Mouse (Mus musculus): ENCODE results near the gene Rrp7a.
A peak's percentile ranks its signal among the peaks of the same experiment; 100 is the strongest.

Rrp7a gene

DNA sequence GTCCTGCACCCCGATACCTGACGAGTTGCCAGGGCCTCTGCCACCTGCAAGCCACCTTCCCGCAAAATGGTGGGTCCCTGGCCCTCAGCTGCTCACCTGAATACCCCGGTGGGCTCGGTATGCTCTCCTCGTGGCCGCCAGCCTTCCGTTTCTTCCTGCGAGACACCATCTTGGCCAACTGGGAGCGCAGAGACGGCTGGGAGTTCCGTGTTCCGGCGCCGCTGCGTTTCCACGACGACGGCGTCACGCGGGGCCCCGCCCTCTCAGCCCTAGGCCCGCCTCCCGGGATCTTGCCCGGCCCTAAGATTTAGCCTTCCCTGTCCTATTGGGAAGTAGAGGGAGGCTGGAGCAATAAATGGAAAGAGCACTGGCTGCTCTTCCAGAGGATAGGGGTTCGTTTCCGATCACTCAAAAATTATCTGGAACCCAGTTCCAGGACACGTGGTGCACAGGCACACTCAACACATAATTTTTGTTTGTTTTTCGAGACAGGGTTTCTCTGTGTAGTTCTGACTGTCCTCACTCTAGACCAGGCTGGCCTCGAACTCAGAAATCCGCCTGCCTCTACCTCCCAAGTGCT lies at the start of gene Rrp7a:
Rrp7a (minus strand) TSS at position 236 of the 580 bp plus-strand sequence.
- DNase-seq (ENCODE audit: low spot score in 2 of 2): peak; percentile 95

DNA sequence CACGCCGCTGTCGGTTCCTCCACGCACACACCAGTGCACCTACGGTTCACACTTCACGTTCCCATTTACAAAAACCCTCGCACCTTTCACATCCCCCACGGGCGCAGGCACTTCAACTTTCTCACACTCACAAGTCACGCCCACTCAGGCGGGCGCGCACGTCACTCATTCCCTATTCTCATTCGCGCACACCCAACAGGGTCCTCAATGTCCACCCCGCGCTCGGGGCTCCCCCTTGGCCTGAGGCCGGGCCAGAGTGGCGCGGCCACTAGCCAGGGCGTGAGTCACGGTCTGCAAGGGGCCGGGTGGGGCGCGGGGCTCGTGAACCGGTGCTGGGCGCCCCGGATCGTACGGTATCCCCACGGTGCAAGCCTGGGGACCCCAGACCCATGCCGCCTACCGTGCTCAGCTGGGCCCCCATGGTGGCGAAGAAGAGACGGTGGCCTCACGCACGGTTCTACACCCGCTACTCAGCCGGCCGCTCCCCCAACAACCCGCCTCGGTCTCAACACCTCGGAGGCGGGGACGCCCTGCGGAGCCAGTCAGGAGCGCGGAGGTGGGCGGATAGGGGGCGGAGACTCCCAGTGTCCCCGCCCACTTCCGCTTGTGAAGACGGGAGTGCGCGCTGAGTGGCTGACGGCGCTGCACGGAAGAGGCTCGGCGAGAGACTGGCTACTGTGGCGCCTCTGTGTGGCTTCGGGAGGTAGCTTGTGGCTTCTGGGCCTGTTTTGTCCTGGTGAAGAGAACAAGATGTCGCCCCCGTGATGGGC lies 49.3 kb upstream of the Rrp7a start:
- peak; percentile 98 for DNase-seq (ENCODE audit: low spot score in 2 of 2)

DNA sequence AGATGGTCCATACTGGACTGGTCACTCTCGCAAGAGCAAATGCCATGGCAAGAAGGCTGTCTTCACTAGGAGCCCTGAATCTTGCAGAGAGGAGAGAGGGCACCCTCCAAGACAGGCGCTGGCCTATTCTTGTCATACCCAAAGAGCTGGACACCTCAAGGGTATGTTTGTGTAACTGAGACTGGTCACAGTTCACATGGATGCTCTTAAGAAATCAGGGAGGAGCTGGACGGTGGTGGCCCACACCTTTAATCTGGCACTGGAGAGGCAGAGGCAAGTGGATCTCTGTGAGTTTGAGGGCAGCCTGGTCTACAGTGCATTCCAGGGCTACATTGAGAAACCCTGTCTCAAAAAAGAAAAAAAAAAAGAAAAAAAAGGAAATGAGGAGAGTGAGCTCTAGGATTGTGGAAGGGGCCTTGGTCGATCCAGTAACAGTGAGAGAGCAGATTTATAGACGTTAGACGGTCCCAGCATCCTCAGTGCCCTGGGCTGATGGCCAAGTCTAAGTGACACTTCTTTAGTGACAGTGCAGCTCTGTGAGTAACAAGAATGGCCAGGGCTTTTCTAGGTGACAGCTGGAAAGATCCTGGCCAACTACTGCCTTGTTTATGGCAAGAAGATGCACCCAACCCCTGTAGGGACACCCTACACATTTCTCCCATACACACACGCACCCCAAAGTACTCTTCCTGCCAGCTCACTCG lies 48.5 kb upstream of the Rrp7a start:
- peak in 1 of 2 experiments; percentile 36 for DNase-seq (ENCODE audit: low spot score in 2 of 2)

DNA sequence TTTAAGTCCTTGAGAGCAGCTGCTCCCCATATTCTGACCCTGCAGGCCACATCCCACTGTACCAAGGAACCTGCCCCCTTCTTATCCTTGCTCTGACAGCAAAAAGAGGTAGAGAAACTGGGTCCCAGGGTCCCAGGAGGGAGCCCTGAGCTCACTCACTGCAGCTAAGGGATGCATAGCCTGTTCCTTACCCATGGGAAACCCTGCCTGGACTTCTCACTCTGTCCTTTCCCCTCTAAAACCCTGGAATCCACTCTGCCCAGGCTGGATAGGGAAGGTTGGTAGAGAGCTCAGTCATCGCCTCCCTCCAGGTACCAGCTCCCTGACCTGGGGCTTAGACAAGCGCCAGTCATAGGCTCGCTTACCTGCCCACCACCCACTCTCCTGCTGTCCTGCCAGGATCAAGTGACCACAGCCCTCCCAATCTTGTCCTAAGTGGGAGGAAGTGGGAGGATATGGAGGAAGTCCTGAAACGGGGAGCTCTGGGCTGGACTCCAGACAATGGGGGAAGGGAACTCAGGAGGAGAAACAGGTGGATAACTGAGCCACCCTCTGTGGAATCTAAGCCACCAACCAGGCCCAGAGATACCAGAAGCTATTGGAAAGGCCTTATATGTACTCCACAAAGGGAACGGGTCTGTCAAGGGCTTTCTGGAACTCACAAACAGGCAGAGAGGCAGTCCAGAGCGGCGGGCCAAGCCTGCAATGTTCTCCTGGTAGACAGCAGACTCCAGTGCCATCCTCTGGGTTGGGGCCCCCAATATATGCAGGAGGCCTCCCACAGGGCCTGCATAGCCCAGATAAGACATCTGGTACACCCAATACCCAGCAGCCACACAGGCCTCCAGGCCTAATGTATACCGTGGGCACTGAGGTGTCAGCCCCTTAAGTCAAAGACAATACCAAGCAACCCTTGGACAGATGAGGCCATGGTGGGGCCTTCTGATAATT lies 47.4 kb upstream of the Rrp7a start:
- peak in 1 of 2 experiments; percentile 24 for DNase-seq (ENCODE audit: low spot score in 2 of 2)

DNA sequence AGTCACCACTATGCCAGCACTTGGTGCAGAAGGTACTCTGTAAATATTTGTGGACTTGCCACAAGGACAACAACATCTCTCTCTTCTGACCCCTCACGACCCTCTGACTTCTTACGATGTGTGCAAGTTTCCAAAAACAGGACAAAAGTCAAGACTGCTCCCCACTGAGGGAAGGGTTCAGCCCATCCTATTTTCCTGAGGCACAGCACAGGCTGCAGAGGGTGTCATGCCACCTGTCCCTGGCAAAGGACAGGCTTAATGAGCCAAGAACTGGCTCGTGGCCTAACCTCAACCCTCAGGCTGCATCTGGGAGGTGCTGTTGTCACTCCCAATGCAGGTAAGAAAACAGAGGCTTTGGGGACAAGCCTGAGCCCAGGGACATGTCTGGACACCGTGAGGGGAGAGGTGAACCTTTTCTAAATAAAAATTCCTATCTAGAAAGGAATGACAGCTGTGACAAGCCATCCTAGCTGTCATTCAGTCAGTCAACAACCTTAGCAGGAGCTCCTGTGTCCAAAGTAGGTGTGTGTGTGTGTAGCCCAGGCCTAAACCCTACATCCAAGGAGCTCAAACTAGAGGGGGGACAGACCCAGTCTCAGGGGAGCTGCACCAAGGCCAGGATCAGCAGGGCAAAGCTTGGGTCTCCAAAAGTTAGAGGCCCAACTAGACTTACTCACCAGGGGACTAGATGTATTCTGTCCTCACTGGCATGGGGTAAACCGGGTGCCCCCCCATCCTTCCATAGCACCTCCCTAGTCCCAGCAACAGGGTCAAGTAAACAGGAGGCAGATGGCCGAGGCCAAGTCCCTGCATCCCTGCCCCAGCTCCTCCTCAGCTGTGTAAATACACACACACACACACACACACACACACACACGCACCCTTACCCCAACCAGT lies 46.5 kb upstream of the Rrp7a start:
- peak in 1 of 2 experiments; percentile 21 for DNase-seq (ENCODE audit: low spot score in 2 of 2)

DNA sequence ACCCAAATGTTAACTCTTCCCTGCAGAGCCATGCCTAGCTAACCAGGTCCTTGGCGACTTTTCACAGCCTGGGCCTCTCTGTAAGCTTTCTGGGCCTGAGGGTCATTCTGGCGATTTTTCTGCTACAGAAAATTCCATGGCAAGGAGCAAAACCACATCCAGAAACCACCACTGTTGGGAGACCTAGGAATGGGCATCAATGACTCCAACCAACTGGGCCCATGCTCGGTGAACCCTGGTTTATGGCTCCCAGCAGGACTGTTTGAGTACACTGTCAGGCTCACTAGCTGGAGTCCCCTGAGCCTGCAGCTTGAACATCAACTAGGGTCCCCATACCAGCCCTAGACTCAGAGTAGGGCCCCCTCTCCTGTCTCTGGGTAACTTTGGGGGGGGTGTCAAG lies 45.7 kb upstream of the Rrp7a start:
- peak in 1 of 2 experiments; percentile 18 for DNase-seq (ENCODE audit: low spot score in 2 of 2)

DNA sequence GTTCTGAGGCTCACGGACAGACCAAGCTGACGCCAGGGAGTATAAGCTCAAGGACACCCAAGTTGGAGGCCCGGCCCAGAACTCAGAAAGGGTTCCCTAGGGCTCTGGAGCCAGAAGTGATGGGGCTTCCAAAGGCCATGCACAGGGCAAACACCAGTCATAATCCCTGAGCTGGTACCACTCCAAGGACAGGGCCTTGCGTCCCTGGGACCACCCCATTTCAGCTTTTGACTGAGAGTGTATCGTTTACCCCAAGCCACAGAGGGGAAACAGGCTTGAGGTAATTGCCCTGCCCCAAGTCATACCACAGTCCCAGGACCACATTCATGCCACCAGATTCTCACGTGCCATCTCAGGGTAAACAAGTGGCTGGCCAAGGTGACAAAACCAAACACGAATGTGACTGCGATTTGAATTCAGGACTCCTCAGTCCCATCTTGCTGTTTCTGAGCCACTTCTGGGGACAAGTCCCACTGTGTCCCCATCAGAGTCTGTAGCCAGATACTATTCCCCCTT lies 45.0 kb upstream of the Rrp7a start:
- DNase-seq (ENCODE audit: low spot score in 2 of 2): peak in 1 of 2 experiments; percentile 17

DNA sequence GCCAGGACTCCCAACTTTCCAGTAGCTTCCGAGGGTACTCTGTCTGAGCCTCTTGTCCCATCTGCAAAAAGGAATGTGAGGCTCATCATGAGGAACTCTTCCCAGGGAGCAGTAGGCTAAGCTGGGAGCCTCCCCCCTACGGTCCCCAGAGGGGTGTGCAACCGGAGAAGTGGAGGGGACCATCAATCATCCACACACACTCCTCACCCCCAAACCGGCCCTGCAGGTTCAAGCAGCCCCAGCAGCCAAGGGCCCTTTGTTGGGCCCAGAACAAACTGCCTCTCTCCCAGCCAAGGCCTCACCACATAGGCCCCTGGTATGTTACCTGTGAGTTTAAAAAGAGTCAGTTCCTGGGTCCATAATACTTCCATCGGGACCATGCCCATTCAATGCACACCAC lies 44.5 kb upstream of the Rrp7a start:
- DNase-seq (ENCODE audit: low spot score in 2 of 2): no peak

DNA sequence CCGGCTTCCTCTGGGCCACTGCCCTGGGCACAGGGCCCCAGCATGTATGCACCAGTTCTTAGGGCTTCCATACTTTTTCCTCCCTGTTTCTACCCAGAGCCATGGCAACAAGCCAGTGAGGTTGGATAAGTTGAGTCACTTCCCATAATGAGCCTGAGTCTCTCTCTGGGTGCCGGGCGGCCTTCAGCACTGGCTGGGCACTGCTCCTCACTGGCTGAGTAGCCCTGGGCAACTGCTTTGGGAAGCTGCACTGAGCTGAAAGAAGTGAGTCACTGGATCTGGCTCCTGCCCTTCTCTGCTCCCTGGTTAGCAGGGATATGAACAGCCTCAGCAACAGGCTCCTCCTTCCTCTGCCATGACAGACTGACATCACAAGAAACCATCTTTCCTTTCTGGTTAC lies 44.0 kb upstream of the Rrp7a start:
- peak; percentile 56 to 61 for DNase-seq (ENCODE audit: low spot score in 2 of 2)

DNA sequence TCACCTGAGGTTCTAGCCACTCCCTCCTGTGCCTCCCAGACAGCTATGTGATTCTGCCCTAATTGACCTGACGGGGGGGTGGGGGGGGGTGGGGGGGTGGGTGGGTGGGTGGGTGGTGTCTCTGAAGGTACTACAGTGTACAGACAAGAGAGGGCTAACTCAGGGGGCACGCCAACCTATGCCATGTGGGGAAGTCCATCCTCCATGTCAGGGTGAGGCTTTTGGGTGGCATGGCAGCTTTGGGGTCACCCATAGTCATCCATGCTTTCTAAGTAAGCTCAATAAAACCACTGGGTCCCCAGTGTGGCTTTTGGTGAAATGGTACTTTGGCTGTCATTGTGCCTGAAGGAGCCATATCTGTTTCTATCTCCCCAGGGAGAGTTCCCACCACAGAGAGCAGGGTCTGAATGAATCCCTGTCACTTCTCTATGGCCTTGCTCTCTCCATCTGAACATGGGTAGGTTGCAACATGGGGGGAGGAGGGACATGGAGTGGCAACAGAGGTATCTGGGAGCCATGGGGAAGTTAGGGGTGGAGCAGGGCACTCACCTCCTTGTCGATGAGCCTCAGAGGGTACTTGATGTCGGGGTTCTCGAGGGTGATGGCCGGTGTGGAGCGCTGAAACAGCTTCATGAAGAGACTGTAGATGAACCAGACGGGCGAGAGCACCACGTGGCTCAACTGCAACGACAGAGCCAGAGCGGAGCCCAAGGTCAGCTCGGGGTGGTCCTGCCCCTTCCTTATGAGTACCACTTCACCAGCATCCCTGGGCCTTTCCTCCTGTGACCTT lies 43.1 kb upstream of the Rrp7a start:
- peak in 1 of 2 experiments; percentile 17 for DNase-seq (ENCODE audit: low spot score in 2 of 2)

DNA sequence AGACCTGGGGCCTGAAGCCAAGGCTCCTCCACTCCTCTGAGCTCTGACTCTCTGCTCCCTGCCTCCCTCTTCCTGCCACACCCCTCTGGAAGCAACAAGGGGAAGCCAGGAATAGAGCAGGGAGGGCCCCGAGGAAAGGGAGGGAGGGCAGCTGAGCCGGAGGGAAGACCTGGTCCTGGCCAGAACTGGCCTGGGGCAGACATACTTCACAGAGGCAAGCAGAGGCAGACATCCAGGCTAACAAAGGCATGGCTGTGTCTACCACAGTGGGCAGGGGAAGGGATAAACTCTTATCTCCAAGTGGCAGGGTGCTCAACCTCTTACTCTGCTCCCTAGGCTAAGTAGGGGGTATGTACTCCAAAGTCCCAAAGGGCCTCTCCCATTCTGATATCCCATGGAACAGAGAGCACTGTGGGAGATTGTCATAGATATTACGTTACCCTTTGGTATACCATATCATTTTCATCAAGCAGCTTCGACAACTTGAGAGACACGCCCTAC lies 42.4 kb upstream of the Rrp7a start:
- peak in 1 of 2 experiments; percentile 22 for DNase-seq (ENCODE audit: low spot score in 2 of 2)

DNA sequence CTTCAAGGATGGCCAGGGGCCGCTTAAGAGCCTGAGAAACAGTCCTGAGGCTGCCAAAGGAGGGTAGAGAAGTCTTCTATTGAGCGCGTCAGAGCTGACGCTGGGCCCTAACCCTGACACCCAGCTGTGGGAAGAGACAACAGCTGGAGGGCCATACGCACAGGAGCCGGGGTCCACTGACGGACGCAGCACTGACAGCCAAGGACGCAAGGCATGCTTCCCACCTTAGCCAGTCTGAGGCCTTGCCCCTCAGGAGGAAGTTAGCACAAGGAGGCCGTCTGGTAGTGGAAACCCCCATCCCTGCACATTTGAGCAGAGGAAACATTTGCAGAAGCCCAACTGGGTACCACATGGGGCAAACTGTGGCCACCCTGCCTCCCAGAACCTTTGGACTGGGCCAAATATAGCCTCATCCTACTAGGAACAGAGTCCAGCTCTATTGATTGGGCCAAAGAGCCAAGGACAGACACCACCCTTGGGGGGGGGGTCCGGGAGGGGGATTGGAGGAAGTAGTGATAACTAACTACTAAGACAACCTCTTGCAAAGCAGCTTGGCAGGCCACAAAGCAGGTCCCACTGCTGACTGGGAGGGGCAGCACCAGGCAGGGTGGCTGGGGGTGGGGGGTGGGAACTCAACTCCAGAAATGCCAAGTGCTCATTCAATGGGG lies 40.4 kb upstream of the Rrp7a start:
- no peak for DNase-seq (ENCODE audit: low spot score in 2 of 2)

DNA sequence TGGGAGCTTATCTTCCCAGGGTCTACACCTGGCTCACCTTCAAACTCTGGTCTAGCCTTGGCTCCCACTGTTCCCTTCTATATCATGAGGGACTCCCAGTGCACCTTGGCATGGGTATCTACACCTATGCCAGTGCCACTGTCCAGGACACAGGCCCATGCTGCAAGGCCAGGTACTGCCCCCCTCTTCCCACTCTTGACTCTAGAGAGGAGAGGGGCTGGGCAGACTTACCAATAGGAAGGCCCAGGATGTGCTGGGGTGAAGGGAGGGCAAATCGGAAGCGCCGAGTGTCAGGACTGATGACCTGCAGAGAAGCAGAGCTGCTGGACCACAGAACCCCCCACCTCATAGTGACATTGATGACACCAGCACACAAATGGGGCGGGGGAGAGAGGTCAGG lies 39.4 kb upstream of the Rrp7a start:
- no peak for DNase-seq (ENCODE audit: low spot score in 2 of 2)

DNA sequence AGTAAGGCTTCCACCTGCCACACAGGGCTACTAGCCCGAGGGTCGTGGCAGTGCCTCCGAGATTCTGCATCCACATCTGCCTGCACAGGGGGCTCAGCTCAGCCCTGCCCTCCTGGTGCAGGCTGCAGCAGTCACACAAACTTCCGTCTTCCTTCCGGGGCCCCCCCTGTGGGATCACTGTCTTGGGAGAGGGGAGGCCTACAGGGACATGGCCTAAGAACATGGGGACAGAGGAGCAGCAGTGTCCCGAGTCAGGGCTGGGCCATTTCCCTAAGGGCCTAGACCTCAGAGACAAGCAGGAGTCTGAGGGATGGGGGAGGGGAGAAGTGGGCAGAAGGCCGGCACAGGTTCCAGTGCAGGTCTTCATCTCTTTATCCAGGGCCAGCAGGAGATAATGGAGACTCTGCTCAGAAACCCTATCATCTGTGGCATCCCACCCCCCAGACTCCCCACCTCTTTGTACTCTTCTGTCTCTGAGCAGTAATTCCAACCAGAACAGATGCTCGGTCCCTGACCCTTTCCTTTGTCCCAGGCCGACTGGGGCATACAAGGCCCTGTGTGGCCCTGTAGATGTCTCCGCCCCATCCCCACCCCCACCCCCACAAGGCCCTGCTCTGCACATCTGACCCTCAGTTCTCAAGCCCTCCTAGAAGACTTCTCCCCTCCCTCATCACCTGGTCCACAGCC lies 38.6 kb upstream of the Rrp7a start:
- DNase-seq (ENCODE audit: low spot score in 2 of 2): no peak

DNA sequence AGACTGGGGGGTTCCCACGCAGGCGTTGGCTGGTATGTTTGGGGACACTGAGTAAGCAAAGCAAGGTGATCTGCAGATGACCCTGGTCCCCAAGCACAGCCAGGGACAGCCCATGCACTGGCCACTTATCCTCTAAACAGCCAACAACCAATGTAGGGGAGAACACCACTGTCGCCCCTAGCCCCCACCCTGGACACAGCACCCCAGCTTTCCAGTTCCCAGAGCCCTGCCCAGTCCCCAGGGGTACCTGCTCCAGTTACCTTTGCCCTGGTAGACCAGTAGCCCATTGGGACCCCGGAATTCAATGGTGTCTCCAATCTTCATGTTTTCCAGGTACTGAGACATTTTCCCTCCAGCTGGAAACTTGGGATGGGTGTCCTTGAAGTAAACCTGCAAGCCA lies 38.0 kb upstream of the Rrp7a start:
- no peak for DNase-seq (ENCODE audit: low spot score in 2 of 2)

DNA sequence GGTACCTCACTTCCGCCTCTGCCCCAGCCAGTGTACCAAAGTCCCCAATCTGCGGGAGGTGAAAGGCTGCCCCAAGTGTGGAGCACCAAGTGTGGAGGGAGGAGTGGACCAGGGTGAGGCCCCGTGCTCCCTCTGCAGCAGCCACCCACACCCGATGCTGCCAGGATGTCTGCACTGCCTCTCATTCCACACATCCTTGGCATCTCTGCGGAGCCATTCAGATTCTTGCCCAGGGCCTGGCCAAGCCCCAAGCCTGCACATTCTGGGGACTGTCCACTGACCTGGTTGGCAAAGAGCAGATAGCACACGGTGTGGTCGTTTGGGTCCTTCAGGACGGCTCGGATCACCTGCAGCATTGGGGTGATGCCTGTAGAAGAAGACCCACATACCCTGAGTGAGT lies 37.2 kb upstream of the Rrp7a start:
- peak in 1 of 2 experiments; percentile 20 for DNase-seq (ENCODE audit: low spot score in 2 of 2)

DNA sequence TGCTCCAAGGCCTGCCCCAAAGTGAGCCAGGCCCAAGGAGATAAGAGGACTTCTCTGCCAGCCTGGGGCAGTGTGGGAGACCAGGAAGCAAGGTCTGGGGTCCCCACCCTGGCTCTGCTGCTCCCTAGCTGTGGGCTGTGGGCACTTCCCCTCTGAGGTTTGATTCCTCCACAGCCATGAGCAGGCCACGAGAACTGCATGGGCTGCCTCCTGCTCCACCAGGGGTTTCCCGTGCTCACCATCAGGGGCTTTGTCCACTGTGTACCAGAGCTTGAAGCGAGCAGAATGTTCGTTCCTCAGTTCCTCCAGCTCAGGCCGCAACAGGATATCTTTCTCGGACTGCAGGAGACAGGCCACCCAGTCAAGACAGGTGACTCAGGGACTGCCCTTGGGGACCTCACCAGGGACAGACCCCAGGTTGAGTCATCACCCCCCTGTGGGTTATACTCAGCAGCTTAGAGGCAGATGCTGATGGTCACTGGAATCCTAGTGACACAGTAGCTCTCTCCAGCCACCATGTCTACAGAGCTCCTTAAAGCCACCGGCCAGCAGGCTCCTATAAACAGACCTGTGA lies 36.1 kb upstream of the Rrp7a start:
- peak in 1 of 2 experiments; percentile 33 for DNase-seq (ENCODE audit: low spot score in 2 of 2)

DNA sequence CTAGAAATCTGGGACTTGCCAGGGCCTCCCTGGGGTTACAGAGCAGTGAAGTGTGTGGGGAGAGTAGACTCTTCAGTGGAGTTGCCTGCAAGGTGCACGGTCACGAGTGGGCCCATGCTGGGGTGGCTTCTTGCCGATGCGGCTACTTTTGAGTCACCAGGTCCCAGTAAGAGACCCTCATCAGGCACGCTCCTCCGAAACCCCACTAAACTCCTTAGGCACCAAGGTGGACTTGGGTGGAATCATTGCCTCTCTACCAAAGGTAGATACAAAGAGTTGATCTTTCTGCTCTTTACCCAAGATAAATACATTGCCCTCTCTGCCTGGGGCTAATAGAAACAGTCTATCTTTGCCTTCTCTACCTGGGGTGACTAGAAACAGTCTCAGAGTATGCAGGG lies 35.1 kb upstream of the Rrp7a start:
- DNase-seq (ENCODE audit: low spot score in 2 of 2): no peak
